Mouse (Mus musculus) 416B (cell line): Measurements from ENCODE around the gene Mkrn2os.
A peak's percentile ranks its signal among the peaks of the same experiment; 100 is the strongest.
"Not testable (repeated sequence)": the region's sequence is repeated elsewhere in the genome, so short reads cannot be mapped to it uniquely, and the experiment has no call there.

Source experiments
- DNase-seq: peaks from one replicate; pipeline ENCODE4 v3.0.0; 2011; ENCODE audit warnings: low read depth

The Mkrn2os gene

DNA sequence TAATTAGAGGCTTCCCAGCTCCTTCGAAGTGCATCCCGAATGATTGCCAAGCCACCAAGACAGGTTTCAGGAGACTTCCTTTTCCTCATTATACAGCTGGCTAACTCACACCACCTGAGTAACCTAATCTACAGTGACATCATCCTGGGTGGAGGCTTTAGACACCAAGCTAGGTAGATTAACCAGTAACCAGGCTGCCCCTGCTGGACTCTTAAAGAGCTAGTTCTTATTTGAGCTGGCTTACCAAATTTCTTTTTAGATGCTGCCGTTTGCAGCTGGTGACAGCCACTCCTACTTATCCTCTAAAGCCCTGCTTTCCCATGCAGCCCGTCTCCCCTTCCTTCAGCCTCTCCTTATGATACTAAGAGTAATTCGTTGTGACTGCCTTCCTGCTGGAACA lies at the start of gene Mkrn2os:
TSS of gene Mkrn2os (minus strand) at position 119 of the 400 bp plus-strand sequence.
- no peak for DNase-seq

DNA sequence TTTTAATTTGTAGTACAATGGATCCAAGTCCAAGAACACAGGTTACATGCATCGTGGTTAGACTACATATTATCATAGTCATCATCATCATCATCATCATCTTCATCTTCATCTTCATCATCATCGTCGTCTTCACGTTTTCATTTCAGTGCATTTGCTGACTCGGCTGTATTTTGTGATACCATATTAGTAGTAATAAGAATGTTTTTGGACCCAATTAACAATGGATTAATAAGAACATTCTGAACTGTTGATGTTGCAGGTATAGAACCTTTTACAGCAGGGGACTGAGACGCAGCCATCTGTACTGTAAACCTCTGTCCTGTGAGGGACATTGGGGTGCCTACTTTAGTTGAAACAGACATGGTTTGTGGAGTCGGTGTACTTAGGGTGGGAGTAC lies 45.8 kb upstream of the Mkrn2os start:
- not testable (repeated sequence) for DNase-seq

DNA sequence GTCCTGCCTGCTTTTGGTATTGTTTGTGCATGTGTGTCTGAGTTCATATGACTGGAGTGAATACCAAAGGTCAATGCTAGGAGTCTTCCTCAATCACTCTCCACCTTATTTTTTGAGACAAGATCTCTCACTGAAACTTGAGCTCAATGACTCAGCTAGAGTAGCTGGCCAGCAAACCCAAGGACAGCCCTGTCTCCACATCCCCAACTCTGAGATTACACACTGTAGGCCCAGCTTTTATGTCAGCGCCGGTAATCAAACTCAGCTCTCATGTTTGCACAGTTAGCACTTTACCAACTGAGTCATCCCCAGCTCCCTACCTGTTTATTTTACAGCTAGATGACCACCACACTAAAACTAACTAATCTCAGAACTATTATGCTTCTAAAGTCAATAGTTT lies 41.6 kb upstream of the Mkrn2os start:
- peak; percentile 72 for DNase-seq

DNA sequence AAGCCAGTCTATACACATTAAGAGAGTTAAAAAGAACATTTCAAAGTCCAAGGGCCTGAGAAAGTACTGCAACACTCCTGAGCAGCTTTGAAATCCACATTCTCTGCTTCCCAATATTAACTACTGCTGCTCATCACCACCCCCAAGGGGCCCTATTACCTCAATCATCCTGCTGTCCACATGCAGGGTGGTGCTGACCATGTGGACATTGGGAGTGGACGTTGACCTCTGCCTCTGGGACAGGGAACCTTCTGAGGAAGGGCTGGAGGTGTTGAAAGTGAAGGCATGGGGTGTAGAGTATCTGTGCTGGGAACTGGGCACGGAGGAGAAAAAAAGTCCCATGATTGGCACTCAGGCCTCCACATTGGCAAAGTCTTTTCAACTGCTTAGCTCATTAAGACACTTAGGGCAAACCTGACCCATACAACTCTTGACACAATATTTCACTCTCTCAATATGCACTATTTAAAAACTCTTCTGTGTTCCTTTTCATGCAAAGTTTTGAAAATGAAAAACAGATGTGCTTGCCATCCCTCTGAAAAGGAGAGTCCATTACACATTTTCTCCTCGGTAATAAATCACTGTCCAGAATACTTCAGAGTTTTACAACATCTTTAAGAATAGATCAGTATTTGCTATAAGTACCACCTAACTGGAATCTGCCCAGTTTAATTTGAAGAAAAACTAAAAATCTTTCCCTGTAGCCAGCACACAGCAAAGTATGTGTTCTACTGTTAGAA lies 38.9 kb upstream of the Mkrn2os start:
- DNase-seq: no peak

DNA sequence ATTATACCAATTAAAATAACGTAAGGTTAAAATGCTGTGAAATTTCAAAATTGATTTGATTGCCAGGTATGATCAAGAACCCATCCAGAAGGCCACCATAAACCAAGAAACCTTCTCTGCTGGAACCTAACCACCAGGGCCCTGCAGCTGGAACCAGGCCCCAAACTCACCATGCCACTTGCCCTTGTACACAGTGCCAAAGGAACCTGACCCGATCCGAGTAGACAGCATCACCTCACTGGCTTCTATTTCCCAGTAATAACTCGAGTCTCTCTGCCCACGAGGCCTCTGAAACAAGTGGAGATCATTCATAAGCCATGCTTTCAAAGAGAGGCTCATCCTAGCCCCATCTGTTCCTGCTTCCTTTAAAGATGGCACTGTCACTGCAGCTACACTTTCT lies 33.7 kb upstream of the Mkrn2os start:
- no peak for DNase-seq

DNA sequence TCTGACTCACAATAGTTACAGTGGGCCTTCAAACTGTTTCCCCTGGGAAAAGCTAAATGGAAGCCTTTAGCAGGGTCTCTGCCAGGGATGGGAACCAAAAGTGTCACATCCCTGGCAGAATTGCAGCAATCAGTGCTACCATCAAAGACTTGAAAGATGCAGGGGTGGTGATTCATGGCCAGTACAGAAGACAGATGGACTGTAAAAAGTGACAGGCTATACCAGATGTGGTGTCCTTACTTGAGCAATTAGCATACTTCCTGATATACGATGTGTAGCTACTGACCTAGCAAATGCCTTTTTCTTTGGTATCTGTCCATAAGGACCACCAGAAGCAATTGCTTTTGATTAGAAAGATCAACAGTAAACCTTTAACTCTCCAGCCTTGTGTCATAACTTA lies 28.6 kb upstream of the Mkrn2os start:
- peak; percentile 53 for DNase-seq

DNA sequence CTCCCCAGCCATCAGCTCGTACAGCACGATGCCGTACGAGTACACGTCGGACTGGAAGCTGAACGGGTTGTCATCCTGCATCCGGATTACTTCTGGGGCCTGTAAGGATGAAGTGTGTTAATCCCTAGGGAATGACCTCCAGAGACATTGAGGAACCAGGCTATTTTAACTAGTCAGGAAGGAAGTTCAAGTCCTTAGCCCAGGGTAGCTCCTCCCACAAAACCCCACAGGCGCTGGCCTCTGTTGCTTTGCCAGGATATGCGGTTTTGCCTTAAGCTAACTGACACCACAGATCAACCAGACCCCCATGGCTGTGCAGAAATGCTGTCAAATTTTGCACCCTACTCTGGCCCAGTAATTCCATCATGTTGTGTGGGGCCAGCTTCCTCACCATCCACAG lies 27.4 kb upstream of the Mkrn2os start:
- peak; percentile 83 for DNase-seq

DNA sequence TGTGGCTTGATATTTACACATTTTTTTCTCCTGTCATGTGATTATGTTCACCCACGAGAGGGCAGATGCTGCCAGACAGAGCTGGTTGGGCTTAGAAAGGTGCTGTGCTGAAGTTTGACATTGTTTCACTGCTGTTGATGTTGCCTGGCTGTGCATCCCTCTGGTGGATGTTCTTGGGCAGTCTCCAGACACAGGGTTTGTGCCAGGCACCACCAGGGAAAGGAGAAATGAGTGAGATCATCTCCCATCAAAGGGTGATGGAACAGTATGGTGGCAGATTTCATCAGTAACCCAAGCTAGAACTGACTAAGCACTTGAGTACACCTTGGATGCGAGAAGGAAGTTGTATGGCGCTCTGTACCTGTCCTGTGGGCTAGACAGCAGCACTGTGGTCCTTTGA lies 23.6 kb upstream of the Mkrn2os start:
- no peak for DNase-seq

DNA sequence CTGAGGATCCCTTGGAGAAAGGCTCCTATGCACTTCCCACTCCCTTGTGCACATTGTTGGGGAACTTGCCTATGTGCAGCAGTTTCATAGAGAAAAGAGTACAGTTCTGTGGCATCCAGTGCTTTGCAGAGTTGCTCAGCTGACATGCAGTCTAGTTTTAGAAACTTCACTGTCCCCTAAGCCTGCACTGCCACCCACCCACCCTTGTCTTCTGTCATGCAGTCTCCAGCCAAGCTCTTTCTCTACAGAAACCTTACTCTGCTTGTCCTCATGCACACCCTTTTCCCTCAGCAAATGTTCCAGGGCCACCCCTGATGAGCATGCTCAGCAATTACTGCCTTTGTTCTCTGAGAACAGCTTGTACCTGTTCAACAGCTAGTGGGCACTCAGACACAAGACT lies 21.4 kb upstream of the Mkrn2os start:
- no peak for DNase-seq

DNA sequence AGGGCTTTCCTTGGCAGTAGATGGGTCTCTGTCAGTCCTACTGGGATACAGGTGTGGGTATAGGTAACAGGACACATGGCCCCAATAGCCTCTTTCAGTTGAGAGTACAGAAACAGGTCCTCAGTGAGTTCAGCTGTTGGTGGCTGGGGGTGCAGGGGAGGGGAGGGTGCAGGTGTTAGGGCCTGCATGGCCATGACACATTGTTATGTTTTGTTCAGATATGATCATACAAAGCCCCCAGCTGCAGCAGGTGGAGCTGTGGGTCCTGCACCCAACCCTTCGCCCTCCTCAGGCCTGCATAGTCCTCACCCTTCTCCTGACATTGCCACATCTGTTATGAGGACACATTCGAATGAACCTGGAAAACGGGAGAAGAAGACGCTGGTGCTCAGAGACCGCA lies 17.9 kb upstream of the Mkrn2os start:
- no peak for DNase-seq

DNA sequence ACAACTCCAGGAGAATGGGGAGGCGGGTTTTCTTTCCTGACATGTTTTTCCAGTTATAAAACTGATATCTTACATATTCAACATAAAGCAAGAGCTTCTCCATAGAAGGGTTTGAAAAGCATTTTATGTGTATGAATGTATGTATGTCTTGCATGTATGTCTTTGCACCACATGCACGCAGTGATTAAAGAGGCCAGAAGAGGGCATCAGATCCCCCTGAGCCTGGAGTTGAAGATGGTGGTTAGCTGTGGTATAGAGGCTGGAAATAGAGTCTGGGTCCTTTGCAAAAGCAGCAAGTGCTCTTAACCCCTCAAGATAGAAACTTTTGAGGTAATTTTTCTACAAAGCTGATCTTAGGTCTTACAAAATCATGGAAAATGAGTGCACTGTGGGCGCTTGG lies 16.7 kb upstream of the Mkrn2os start:
- peak; percentile 69 for DNase-seq

DNA sequence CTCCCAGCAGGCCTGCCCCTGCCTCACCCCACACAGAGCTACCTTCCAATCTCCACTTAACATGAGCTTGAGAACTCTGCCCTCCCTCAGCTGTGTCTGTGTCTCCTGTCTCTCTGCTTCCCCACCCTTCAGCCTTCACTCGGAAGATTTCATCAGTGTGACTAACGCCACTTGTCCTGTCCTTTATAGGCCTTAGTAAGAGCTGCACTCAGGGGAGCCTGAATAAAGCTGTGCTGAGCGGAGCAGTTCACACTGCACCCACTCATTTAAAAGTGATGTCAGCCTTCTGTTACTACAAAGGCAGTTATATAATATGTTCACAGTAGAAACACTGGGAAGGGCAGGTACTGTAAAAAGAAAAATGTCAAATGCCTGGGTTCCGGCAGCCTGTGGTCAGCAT lies 15.1 kb upstream of the Mkrn2os start:
- no peak for DNase-seq

DNA sequence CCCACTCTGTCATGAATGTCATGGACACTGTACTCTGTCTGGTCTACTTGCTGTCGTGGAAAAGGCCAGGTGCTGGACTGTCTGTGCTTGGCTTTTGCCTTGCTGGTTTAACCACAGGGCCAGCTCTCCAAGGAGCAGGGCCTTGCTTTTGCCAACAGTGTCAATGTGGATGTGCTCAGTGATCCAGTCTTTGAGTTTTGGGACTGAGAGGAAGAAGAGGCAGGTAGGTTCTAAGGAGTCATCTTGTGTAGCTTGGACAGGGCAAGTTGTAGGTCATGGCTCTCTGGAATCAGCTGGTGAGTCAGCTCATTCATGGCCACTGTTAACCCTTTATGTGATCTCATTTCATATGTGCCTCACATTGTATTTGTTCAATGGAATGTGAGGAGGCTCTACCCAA lies 14.1 kb upstream of the Mkrn2os start:
- no peak for DNase-seq

DNA sequence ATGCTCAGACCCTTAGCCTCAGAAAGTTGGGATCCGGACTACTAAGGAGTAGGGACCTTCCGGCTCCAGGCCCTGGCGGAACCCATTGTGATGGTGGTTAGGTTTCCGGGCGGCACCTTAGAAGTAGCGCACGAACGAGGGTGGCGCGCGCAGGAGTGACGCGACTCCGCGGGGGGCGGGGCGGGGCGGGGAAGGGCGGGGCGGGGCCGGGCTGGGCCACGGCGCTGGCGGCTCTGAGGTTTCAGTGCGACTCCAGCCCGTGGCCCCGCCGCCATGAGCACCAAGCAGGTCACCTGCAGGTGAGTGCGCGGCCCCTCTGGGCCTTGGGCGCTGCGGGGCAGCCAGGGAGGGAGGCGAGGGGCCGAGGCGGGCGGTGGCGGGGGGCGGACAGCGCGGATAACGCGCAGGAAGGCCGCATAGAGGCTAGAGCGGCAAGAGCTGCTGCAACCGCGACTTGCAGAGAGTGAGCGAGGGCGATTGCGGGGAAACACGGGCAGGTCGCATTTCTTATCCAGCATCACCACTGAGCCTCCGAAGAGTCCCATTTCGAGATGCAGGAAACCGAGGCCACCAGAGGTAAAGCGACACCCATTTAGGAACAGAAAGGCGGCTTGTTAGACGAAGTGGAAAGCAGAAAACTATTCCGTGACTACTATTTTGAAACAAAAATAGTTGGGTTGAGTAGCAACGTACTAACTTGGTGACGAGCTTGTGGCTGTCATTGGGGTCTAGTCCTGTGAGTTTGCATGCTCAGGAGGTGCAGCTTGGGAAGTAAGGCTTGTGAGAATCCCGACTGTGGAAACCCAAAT lies 9.5 kb upstream of the Mkrn2os start, which contains the start of gene Mkrn2:
TSS of gene Mkrn2 (plus strand) at position 188 of the 809 bp plus-strand sequence.
- DNase-seq: peak; percentile 87

DNA sequence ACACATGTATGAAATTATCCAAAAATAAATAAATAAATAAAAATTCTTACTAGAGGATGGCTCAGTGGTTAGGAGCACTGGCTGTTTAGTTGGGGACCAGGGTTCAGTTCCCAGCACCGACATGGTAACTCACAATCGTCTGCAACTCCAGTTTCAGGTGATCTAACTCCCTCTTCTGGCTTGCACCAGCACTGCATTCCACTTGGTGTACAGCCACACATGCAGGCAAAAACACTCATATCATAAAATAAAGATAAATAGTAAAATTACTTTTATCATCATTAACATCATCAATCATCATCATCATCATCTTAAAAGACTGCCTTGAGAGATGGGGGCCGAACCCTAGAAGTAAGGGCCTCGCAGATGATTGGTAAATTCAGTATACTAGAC lies 8.9 kb upstream of the Mkrn2os start:
- no peak for DNase-seq

DNA sequence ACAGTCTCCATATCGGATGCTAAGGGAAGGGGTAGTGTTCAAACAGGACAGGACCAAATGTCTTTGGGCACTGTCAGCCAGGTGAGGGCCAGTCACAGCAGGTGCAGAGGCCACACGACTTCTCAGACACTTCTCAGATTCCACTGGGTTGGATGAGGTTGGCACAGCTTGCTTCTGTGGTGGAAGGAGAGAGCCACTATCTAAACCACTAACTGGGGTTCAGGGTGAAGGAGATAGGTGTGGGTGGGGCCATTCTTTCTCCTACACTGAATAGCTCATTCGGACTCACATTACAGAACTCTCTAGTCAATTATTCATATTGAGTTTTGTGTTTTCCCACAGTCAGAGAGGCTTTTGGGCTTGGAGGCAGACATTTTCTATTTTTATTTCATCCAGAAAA lies 3.3 kb upstream of the Mkrn2os start:
- no peak for DNase-seq

DNA sequence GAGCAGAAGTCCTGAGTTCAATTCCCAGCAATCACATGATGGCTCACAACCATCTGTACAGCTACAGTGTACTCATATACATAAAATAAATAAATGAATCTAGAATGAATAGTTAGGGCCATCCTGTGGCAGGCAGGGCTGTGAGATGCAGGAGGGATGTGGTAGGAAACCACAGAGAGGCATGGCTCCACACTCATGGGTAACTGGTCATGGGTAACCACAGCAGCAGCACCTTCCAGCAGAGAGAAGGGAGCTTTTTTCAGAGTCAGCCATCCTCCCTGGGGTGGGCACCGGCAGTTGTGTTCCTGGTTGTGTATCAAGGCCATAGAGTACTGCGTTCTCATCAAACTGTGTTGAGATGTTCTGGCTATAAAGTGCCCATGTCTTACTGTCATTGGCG lies 2.1 kb upstream of the Mkrn2os start:
- peak; percentile 94 for DNase-seq

DNA sequence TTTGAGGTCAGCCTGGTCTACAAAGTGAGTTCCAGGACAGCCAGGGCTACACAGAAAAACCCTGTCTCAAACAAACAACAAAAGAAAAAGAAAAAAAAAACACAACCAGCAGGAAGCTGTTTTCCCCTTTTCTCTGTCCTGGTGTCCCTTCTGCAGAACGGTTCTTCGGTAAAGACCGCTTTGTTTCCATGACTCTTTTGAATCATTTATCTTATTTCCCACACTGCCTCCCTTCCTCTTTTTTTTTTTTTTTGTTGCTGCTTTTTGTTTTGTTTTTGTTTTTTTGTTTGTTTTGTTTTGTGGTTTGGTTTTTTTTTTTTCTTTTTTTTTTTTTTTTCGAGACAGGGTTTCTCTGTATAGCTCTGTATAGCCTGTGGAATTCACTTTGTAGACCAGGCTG lies 876 bp upstream of the Mkrn2os start:
- no peak for DNase-seq

DNA sequence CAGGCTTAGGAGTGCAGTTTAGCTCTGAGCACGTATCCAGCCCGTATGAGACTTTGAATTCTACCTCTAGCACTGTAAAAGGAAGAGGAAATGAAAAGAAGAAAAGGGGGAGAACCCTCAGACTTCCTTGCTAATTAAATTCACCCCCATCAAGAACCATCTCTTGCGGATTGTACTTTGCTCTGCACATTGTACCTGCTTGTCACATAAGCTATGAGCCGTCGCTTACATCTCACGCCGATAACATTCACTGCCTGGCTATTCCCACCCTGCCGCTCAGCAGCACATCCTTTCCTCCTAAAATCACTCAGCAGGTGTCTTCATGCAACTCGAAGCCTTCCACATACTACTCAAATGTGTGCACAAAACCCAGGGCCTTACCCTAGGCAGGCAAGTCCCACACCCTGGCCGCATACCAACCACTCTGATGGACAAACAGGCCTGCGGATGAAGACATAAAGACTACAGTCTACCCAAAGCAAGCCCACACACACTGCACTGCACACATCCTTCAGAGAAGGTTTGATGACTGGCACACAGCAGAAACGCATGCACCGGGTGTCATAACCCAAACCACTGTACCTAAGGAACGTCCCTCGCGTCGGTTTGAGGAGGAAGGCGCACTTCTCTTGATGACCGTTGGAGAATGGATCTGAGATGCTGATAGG lies 550 bp downstream of the Mkrn2os start:
- DNase-seq: no peak

DNA sequence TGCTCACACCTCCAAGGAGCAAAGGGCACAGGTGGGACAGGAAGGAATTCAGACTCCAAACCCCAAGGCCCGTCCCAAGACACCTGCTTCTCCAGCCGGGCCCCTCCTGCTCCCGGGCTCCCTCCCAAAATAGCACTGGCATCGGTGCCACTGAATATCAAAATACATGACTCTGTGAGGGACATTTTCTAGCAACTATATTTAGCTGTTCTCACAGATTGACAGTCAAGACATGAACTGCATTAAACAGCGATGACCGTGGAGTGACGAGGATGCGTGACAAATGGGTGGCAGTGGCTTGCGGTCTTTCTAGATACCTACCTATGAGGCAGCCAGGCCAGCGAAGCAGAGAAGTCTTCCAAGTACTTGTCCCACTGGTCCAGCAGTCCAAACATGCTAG lies 6.1 kb downstream of the Mkrn2os start:
- no peak for DNase-seq

DNA sequence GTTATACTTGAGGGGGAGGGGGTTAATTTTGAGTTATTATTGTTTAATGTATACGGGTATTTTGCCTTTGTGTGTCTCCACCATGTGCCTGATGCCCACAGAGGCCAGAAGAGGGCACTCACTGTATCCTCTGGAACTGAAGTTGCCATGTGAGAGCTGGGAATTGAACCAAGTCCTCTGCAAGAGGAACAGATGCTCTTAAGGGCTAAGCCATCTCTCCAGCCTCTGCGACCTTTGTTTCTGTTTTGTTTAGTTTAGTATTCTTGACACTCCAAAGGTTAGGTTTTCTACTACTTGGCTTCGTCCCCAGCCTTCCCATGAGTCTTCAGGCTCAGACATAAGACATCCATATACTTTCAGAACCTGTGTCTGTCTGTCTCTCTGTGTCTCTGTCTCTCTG lies 8.2 kb downstream of the Mkrn2os start:
- DNase-seq: peak; percentile 60

DNA sequence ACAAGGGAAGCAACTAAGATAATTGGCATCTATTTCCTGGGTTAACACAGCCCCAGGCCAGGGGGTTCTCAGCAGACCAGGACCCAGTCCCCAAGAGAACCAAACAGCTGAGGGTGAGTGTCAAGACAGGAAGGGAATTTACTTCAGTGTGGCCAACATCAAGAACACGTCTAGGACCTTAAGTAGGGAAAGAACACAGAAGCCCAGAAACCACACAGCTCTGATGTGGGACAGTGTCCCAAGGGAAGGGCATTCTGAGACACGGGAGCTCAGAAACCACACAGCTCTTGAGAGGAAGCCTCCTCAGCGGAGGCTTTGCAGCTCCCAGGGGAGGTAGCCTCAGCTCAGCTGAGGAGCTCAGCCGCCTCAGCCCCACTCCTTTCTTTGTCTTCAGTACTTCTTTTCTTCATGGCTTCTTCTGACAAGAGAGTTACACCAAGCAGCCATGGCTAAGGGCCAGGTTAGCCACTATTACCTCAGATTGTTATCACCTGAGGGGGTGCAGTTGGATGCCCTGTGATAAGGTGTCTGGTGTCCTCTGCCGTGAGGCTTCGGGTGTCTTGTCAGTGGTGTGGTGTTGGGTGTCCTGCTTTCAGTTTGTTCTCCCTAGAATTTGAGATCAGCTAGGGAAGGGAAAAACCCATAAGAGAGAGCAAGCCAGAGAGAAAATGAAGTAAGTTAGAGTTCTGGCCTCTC lies 8.8 kb downstream of the Mkrn2os start:
- DNase-seq: peak; percentile 42
